15 mouse cellular contexts compared by ENCODE assay signal in the genomic region with DNA sequence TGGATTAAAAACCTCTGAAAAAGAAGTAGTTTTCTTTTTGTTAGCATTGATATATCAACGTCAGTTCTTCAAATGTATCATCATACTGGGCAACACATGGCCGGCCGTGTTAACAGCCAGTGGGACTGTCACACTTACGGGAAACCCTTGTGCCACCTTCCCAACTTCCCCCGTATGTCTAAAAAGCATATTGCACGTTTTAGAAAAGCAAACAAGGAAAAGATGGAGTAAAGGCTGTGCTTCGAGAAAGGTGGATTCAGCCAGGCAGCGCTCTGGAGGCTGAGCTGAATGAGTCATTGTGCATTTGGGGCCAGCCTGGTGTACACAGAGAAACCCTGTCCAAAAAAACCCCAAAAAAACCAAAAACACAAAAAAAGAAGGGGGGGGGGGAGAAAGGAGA.
"Had no signal": no experiment of that assay in that cellular context is flagged by ENCODE, and none has a peak within 500 bp of the region (broad histone marks: within the 10 kb centered on the region; RNA-seq: fewer than 3 reads in every experiment).

No protein-coding gene starts in this region.

- H3K36me3 ChIP-seq: neural tube, embryonic 15.5 days; stomach, embryonic 15.5 days had no signal

- H3K27ac ChIP-seq: neural tube, embryonic 15.5 days; stomach, embryonic 15.5 days; stomach, postnatal 0 days had no signal

- H3K27me3 ChIP-seq: stomach, embryonic 15.5 days had no signal

- H3K9ac ChIP-seq: neural tube, embryonic 15.5 days; stomach, embryonic 15.5 days had no signal

- DNase-seq: retina, postnatal 1 day; right cerebral cortex, adult 18-20 months; right cerebral cortex, postnatal 14 days; right cerebral cortex, postnatal 25 days; right cerebral cortex, postnatal 4 days; spleen, adult 18-20 months; thymus, adult 18-20 months; thymus, adult 2 months; thymus, postnatal 14 days; thymus, postnatal 25 days; thymus, postnatal 36 days; thymus, postnatal 4 days had no signal

- H3K4me2 ChIP-seq: neural tube, embryonic 15.5 days; stomach, embryonic 15.5 days had no signal

- H3K4me3 ChIP-seq: neural tube, embryonic 15.5 days; stomach, embryonic 15.5 days had no signal

- H3K9me3 ChIP-seq: neural tube, embryonic 15.5 days; stomach, embryonic 15.5 days had no signal

- H3K4me1 ChIP-seq: neural tube, embryonic 15.5 days; stomach, embryonic 15.5 days had no signal
